Mouse (Mus musculus): Measurements from ENCODE around the gene Ranbp6.

DNA sequence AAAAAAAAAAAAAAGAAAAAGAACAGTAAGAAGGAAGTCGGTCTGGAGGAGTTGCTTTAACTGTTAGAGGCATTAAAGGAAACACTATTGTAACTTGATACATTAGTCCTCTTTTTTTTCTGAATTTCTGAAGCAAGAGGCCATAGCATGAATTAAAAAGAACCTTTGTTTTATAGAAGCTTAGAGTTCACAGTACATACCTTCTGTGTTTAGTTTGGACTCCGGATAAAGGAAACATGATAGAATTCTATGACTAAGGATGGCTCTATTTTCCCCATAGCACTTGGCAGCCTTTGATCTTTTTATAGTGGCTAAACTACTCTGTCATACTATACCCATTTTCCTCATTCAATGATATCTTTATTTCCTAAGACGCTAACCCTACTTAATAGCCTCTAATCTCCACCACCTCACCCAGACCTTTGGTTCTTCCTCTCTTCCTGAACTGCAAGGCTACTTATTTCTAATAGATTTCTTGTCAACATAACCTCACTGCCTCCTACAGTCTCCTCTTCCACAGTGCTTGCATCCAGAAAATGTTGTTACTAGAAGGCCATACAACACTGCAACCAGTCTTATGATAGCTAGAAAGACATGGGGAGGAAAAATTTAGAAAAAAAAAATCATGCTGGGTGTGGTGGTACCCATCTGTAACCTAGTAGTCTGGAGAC is 22.7 kb upstream of the Ranbp6 start:
- TF ChIP-seq POLR2A (IDR thresholded peaks at IDR 0.05; ENCODE audit: low read depth, low read length) (no peak), CTCF (IDR thresholded peaks at IDR 0.05; ENCODE audit: borderline replicate concordance, insufficient read depth, low read length) (no peak)
